Mouse (Mus musculus): ENCODE results near the gene Pde4b. TPM values are rescaled to one million over a fixed set of nuclear protein-coding genes. Genes with fewer than 3 reads are reported as not detected.

Gene Pde4b
- polyA plus RNA-seq, 1 experiment from 2014 or later, result 43.4 TPM

- Histone ChIP-seq H3K9ac (ENCODE audit: low read depth, low read length) (no peak overlapping the region), H3K4me1 (ENCODE audit: control insufficient read depth, insufficient read depth, low read depth, low read length) (no peaks in the 10 kb centered on the region; the same call in 1 of the 2 replicates), H3K27me3 (replicated peaks; ENCODE audit: control insufficient read depth, insufficient read depth, low read length) (no peaks in the 10 kb centered on the region), H3K9me3 (ENCODE audit: control insufficient read depth, low read length) (no peaks in the 10 kb centered on the region), H3K4me2 (ENCODE audit: low read length) (no peak overlapping the region), H3K27ac (ENCODE audit: low read depth, low read length) (no peak overlapping the region), H3K4me3 (ENCODE audit: low read length) (no peak overlapping the region), H3K36me3 (ENCODE audit: control insufficient read depth, insufficient read depth, low read length) (no peaks in the 10 kb centered on the region)
- ATAC-seq, result no peak
- WGBS, result 96% methylated on average over 2 of the region's 2 CpGs
Observed at GRCm38 (mm10) chr4:102518341-102518740, 431.0 kb downstream of the Pde4b start.

- 66% methylated on average over 8 of the region's 8 CpGs for WGBS
- H3K9me3 ChIP-seq (ENCODE audit: control insufficient read depth, low read length), result no peaks in the 10 kb centered on the region
- ATAC-seq, result no peak
Observed at GRCm38 (mm10) chr4:102520669-102521261, 433.4 kb downstream of the Pde4b start.

GRCm38 (mm10) chr4:102521434-102521833, 434.1 kb downstream of the Pde4b start:
- H3K9ac ChIP-seq (ENCODE audit: low read depth, low read length), result no peak overlapping the region
- WGBS, result 59% methylated on average over 6 of the region's 6 CpGs
- no peaks in the 10 kb centered on the region for H3K36me3 ChIP-seq (ENCODE audit: control insufficient read depth, insufficient read depth, low read length)
- H3K4me3 ChIP-seq (ENCODE audit: low read length), result no peak overlapping the region
- ATAC-seq, result no peak
- no peaks in the 10 kb centered on the region; the same call in 1 of the 2 replicates for H3K4me1 ChIP-seq (ENCODE audit: control insufficient read depth, insufficient read depth, low read depth, low read length)
- H3K4me2 ChIP-seq (ENCODE audit: low read length), result no peak overlapping the region
- H3K9me3 ChIP-seq (ENCODE audit: control insufficient read depth, low read length), result no peaks in the 10 kb centered on the region
- no peak overlapping the region for H3K27ac ChIP-seq (ENCODE audit: low read depth, low read length)
- no peaks in the 10 kb centered on the region for H3K27me3 ChIP-seq (replicated peaks; ENCODE audit: control insufficient read depth, insufficient read depth, low read length)

More at GRCm38 (mm10) chr4:102520669-102521261, 433.4 kb downstream of the Pde4b start:
- Histone ChIP-seq H3K4me1 (ENCODE audit: control insufficient read depth, insufficient read depth, low read depth, low read length) (no peaks in the 10 kb centered on the region; the same call in 1 of the 2 replicates), H3K4me3 (ENCODE audit: low read length) (no peak overlapping the region), H3K9ac (ENCODE audit: low read depth, low read length) (no peak overlapping the region), H3K27ac (ENCODE audit: low read depth, low read length) (no peak overlapping the region), H3K36me3 (ENCODE audit: control insufficient read depth, insufficient read depth, low read length) (no peaks in the 10 kb centered on the region), H3K27me3 (replicated peaks; ENCODE audit: control insufficient read depth, insufficient read depth, low read length) (no peaks in the 10 kb centered on the region), H3K4me2 (ENCODE audit: low read length) (no peak overlapping the region)

GRCm38 (mm10) chr4:102527361-102527760, 440.0 kb downstream of the Pde4b start:
- Histone ChIP-seq H3K4me1 (ENCODE audit: control insufficient read depth, insufficient read depth, low read depth, low read length) (no peaks in the 10 kb centered on the region), H3K4me3 (ENCODE audit: low read length) (no peak overlapping the region), H3K4me2 (ENCODE audit: low read length) (no peak overlapping the region), H3K9ac (ENCODE audit: low read depth, low read length) (no peak overlapping the region), H3K9me3 (ENCODE audit: control insufficient read depth, low read length) (no peaks in the 10 kb centered on the region), H3K27me3 (replicated peaks; ENCODE audit: control insufficient read depth, insufficient read depth, low read length) (no peaks in the 10 kb centered on the region), H3K27ac (ENCODE audit: low read depth, low read length) (no peak overlapping the region), H3K36me3 (ENCODE audit: control insufficient read depth, insufficient read depth, low read length) (no peaks in the 10 kb centered on the region)
- 84% methylated on average over 7 of the region's 7 CpGs for WGBS
- no peak for ATAC-seq

- no peaks in the 10 kb centered on the region for H3K9me3 ChIP-seq (ENCODE audit: control insufficient read depth, low read length)
- no peak overlapping the region for H3K4me3 ChIP-seq (ENCODE audit: low read length)
- H3K9ac ChIP-seq (ENCODE audit: low read depth, low read length), result no peak overlapping the region
- H3K27me3 ChIP-seq (replicated peaks; ENCODE audit: control insufficient read depth, insufficient read depth, low read length), result no peaks in the 10 kb centered on the region
- peaks cover 7% of the 10 kb centered on the region for H3K4me1 ChIP-seq (ENCODE audit: control insufficient read depth, insufficient read depth, low read depth, low read length)
- H3K27ac ChIP-seq (ENCODE audit: low read depth, low read length), result no peak overlapping the region
- 79% methylated on average over 4 of the region's 4 CpGs for WGBS
- ATAC-seq, result no peak
- H3K36me3 ChIP-seq (ENCODE audit: control insufficient read depth, insufficient read depth, low read length), result no peaks in the 10 kb centered on the region
- H3K4me2 ChIP-seq (ENCODE audit: low read length), result no peak overlapping the region
Observed at GRCm38 (mm10) chr4:102530797-102531196, 443.5 kb downstream of the Pde4b start.

- no peak overlapping the region for H3K9ac ChIP-seq (ENCODE audit: low read depth, low read length)
- WGBS, result 82% methylated on average over 4 of the region's 4 CpGs
Observed at GRCm38 (mm10) chr4:102531729-102532128, 444.4 kb downstream of the Pde4b start.

GRCm38 (mm10) chr4:102533183-102534048, 446.1 kb downstream of the Pde4b start:
- 35% methylated on average over 8 of the region's 8 CpGs for WGBS
- H3K4me3 ChIP-seq (ENCODE audit: low read length), result no peak overlapping the region
- ATAC-seq, result peak; percentile 28
- no peak overlapping the region for H3K4me2 ChIP-seq (ENCODE audit: low read length)
- peaks cover 7% of the 10 kb centered on the region for H3K4me1 ChIP-seq (ENCODE audit: control insufficient read depth, insufficient read depth, low read depth, low read length)
- no peaks in the 10 kb centered on the region for H3K9me3 ChIP-seq (ENCODE audit: control insufficient read depth, low read length)
- H3K9ac ChIP-seq (ENCODE audit: low read depth, low read length), result no peak overlapping the region
- no peaks in the 10 kb centered on the region for H3K36me3 ChIP-seq (ENCODE audit: control insufficient read depth, insufficient read depth, low read length)
- H3K27ac ChIP-seq (ENCODE audit: low read depth, low read length), result peak overlapping the region; percentile 60
- H3K27me3 ChIP-seq (replicated peaks; ENCODE audit: control insufficient read depth, insufficient read depth, low read length), result no peaks in the 10 kb centered on the region

More at GRCm38 (mm10) chr4:102531729-102532128, 444.4 kb downstream of the Pde4b start:
- Histone ChIP-seq H3K4me2 (ENCODE audit: low read length) (no peak overlapping the region), H3K9me3 (ENCODE audit: control insufficient read depth, low read length) (no peaks in the 10 kb centered on the region), H3K4me1 (ENCODE audit: control insufficient read depth, insufficient read depth, low read depth, low read length) (peaks cover 7% of the 10 kb centered on the region), H3K27me3 (replicated peaks; ENCODE audit: control insufficient read depth, insufficient read depth, low read length) (no peaks in the 10 kb centered on the region), H3K27ac (ENCODE audit: low read depth, low read length) (no peak overlapping the region), H3K4me3 (ENCODE audit: low read length) (no peak overlapping the region), H3K36me3 (ENCODE audit: control insufficient read depth, insufficient read depth, low read length) (no peaks in the 10 kb centered on the region)
- ATAC-seq, result no peak

- Histone ChIP-seq H3K27ac (ENCODE audit: low read depth, low read length) (peak overlapping the region; percentile 60), H3K9ac (ENCODE audit: low read depth, low read length) (no peak overlapping the region), H3K36me3 (ENCODE audit: control insufficient read depth, insufficient read depth, low read length) (no peaks in the 10 kb centered on the region), H3K27me3 (replicated peaks; ENCODE audit: control insufficient read depth, insufficient read depth, low read length) (no peaks in the 10 kb centered on the region), H3K9me3 (ENCODE audit: control insufficient read depth, low read length) (no peaks in the 10 kb centered on the region), H3K4me1 (ENCODE audit: control insufficient read depth, insufficient read depth, low read depth, low read length) (peaks cover 7% of the 10 kb centered on the region), H3K4me3 (ENCODE audit: low read length) (no peak overlapping the region), H3K4me2 (ENCODE audit: low read length) (no peak overlapping the region)
- 32% methylated on average over 5 of the region's 5 CpGs for WGBS
- ATAC-seq, result peak; percentile 95
Observed at GRCm38 (mm10) chr4:102534049-102534730, 446.8 kb downstream of the Pde4b start.

- ATAC-seq, result no peak
- H3K27me3 ChIP-seq (replicated peaks; ENCODE audit: control insufficient read depth, insufficient read depth, low read length), result no peaks in the 10 kb centered on the region
- H3K9ac ChIP-seq (ENCODE audit: low read depth, low read length), result no peak overlapping the region
- H3K4me1 ChIP-seq (ENCODE audit: control insufficient read depth, insufficient read depth, low read depth, low read length), result peaks cover 7% of the 10 kb centered on the region
- no peak overlapping the region for H3K27ac ChIP-seq (ENCODE audit: low read depth, low read length)
- 74% methylated on average over 3 of the region's 3 CpGs for WGBS
- no peaks in the 10 kb centered on the region for H3K36me3 ChIP-seq (ENCODE audit: control insufficient read depth, insufficient read depth, low read length)
- no peak overlapping the region for H3K4me3 ChIP-seq (ENCODE audit: low read length)
- no peaks in the 10 kb centered on the region for H3K9me3 ChIP-seq (ENCODE audit: control insufficient read depth, low read length)
- no peak overlapping the region for H3K4me2 ChIP-seq (ENCODE audit: low read length)
Observed at GRCm38 (mm10) chr4:102535886-102536285, 448.5 kb downstream of the Pde4b start.
